Mouse (Mus musculus) testis, adult 2 months (tissue): ENCODE measurements around the gene Shroom3.

ENCODE experiments used
- CTCF ChIP-seq: fragments of 200-500 bp; IDR thresholded peaks from 2 replicates; pipeline ENCODE4 v1.5.1; 2012; ENCODE audit warnings: low read depth, mild to moderate bottlenecking, inconsistent platforms, low read length, moderate library complexity; ENCODE audit not compliant: control insufficient read depth, insufficient read depth, insufficient replicate concordance
- POLR2A ChIP-seq: fragments of 200-500 bp; IDR thresholded peaks from 2 replicates; pipeline ENCODE4 v1.6.1; 2012; ENCODE audit warnings: low read depth, mild to moderate bottlenecking, inconsistent platforms, low read length, moderate library complexity; ENCODE audit not compliant: control insufficient read depth

GRCm38 (mm10) chr5:92760542-92760941 is 77.3 kb downstream of the Shroom3 start:
- TF ChIP-seq CTCF (no peak), POLR2A (no peak)
